Mouse (Mus musculus): Measurements from ENCODE around the gene Ccdc22. TPM values are rescaled to one million over a fixed set of nuclear protein-coding genes. Genes with fewer than 3 reads are reported as not detected.
A peak's percentile ranks its signal among the peaks of the same experiment; 100 is the strongest.

Gene Ccdc22
- 25.2 and 32.6 TPM in 2 replicates for polyA plus RNA-seq (2014; fragmentation: Nextera tagmentation; extraction: Ambion mirVana)

- 22% methylated on average over 28 of the region's 28 CpGs for whole genome bisulfite sequencing
- H3K4me1 ChIP-seq (ENCODE audit: control insufficient read depth, insufficient read depth, low read length), result no peaks in the 10 kb centered on the region
- peak within 1 kb of the TSS; percentile 36 for H3K4me2 ChIP-seq (replicated peaks; ENCODE audit: low read depth, low read length)
- peak within 1 kb of the TSS; percentile 48; the same call in 1 of the 2 replicates for H3K9ac ChIP-seq (ENCODE audit: low read depth, low read length)
- H3K36me3 ChIP-seq (ENCODE audit: control insufficient read depth, insufficient read depth, low read length), result no peaks in the 10 kb centered on the region
- H3K27me3 ChIP-seq (ENCODE audit: control insufficient read depth, insufficient read depth, low read length), result no peaks in the 10 kb centered on the region
- H3K9me3 ChIP-seq (ENCODE audit: control insufficient read depth, low read length), result no peaks in the 10 kb centered on the region
- no peak within 1 kb of the TSS for H3K27ac ChIP-seq (ENCODE audit: low read depth, low read length)
- ATAC-seq (ENCODE audit: low FRiP score, low TSS enrichment), result peak; percentile 95
- peak within 1 kb of the TSS; percentile 44 for H3K4me3 ChIP-seq (ENCODE audit: low read length)
These were observed at the start of gene Ccdc22 for GRCm38 (mm10) chrX:7604879-7605574. Gene Ccdc22, minus strand, starts transcription at chrX:7605517.

- H3K27ac ChIP-seq (ENCODE audit: low read depth, low read length), result peak overlapping the region; percentile 65; the same call in 1 of the 2 replicates
- H3K36me3 ChIP-seq (ENCODE audit: control insufficient read depth, insufficient read depth, low read length), result no peaks in the 10 kb centered on the region
- H3K4me3 ChIP-seq (ENCODE audit: low read length), result peak overlapping the region; percentile 47
- peak overlapping the region; percentile 73 for H3K9ac ChIP-seq (ENCODE audit: low read depth, low read length)
- H3K4me2 ChIP-seq (replicated peaks; ENCODE audit: low read depth, low read length), result peak overlapping the region; percentile 51
- H3K9me3 ChIP-seq (ENCODE audit: control insufficient read depth, low read length), result no peaks in the 10 kb centered on the region
- H3K27me3 ChIP-seq (ENCODE audit: control insufficient read depth, insufficient read depth, low read length), result no peaks in the 10 kb centered on the region
- ATAC-seq (ENCODE audit: low FRiP score, low TSS enrichment), result peak; percentile 98
- WGBS, result 30% methylated on average over 25 of the region's 25 CpGs
- no peaks in the 10 kb centered on the region for H3K4me1 ChIP-seq (ENCODE audit: control insufficient read depth, insufficient read depth, low read length)
These were observed 43.5 kb upstream of the Ccdc22 start for GRCm38 (mm10) chrX:7648671-7649304.

- no peak for ATAC-seq (ENCODE audit: low FRiP score, low TSS enrichment)
- WGBS, result 21% methylated on average over 5 of the region's 5 CpGs
These were observed 40.0 kb upstream of the Ccdc22 start for GRCm38 (mm10) chrX:7645349-7645748.

GRCm38 (mm10) chrX:7640785-7641184 is 35.5 kb upstream of the Ccdc22 start:
- 54% methylated on average over 12 of the region's 12 CpGs for WGBS
- Histone ChIP-seq H3K4me2 (replicated peaks; ENCODE audit: low read depth, low read length) (no peak overlapping the region), H3K27me3 (ENCODE audit: control insufficient read depth, insufficient read depth, low read length) (peaks cover 5% of the 10 kb centered on the region; the same call in 1 of the 2 replicates), H3K4me3 (ENCODE audit: low read length) (no peak overlapping the region), H3K9me3 (ENCODE audit: control insufficient read depth, low read length) (no peaks in the 10 kb centered on the region), H3K9ac (ENCODE audit: low read depth, low read length) (no peak overlapping the region), H3K27ac (ENCODE audit: low read depth, low read length) (no peak overlapping the region), H3K4me1 (ENCODE audit: control insufficient read depth, insufficient read depth, low read length) (no peaks in the 10 kb centered on the region), H3K36me3 (ENCODE audit: control insufficient read depth, insufficient read depth, low read length) (no peaks in the 10 kb centered on the region)
- ATAC-seq (ENCODE audit: low FRiP score, low TSS enrichment), result no peak

More at GRCm38 (mm10) chrX:7645349-7645748, 40.0 kb upstream of the Ccdc22 start:
- no peaks in the 10 kb centered on the region for H3K4me1 ChIP-seq (ENCODE audit: control insufficient read depth, insufficient read depth, low read length)
- no peak overlapping the region for H3K4me3 ChIP-seq (ENCODE audit: low read length)
- H3K36me3 ChIP-seq (ENCODE audit: control insufficient read depth, insufficient read depth, low read length), result no peaks in the 10 kb centered on the region
- H3K27me3 ChIP-seq (ENCODE audit: control insufficient read depth, insufficient read depth, low read length), result no peaks in the 10 kb centered on the region
- H3K4me2 ChIP-seq (replicated peaks; ENCODE audit: low read depth, low read length), result no peak overlapping the region
- no peaks in the 10 kb centered on the region for H3K9me3 ChIP-seq (ENCODE audit: control insufficient read depth, low read length)
- H3K27ac ChIP-seq (ENCODE audit: low read depth, low read length), result no peak overlapping the region
- H3K9ac ChIP-seq (ENCODE audit: low read depth, low read length), result no peak overlapping the region

- no peaks in the 10 kb centered on the region for H3K9me3 ChIP-seq (ENCODE audit: control insufficient read depth, low read length)
- no peaks in the 10 kb centered on the region for H3K36me3 ChIP-seq (ENCODE audit: control insufficient read depth, insufficient read depth, low read length)
- peaks cover 5% of the 10 kb centered on the region; the same call in 1 of the 2 replicates for H3K27me3 ChIP-seq (ENCODE audit: control insufficient read depth, insufficient read depth, low read length)
- no peak overlapping the region for H3K4me3 ChIP-seq (ENCODE audit: low read length)
- ATAC-seq (ENCODE audit: low FRiP score, low TSS enrichment), result 0 out of 2 replicates have a peak, but pooled peaks have one; percentile 13
- no peak overlapping the region for H3K9ac ChIP-seq (ENCODE audit: low read depth, low read length)
- no peak overlapping the region for H3K4me2 ChIP-seq (replicated peaks; ENCODE audit: low read depth, low read length)
- H3K27ac ChIP-seq (ENCODE audit: low read depth, low read length), result no peak overlapping the region
- no peaks in the 10 kb centered on the region for H3K4me1 ChIP-seq (ENCODE audit: control insufficient read depth, insufficient read depth, low read length)
- 32% methylated on average over 13 of the region's 13 CpGs for WGBS
These were observed 34.4 kb upstream of the Ccdc22 start for GRCm38 (mm10) chrX:7639536-7640325.

- Histone ChIP-seq H3K4me2 (replicated peaks; ENCODE audit: low read depth, low read length) (peak within 1 kb of the TSS; percentile 44), H3K27ac (ENCODE audit: low read depth, low read length) (no peak within 1 kb of the TSS), H3K27me3 (ENCODE audit: control insufficient read depth, insufficient read depth, low read length) (peaks cover 5% of the 10 kb centered on the region; the same call in 1 of the 2 replicates), H3K9me3 (ENCODE audit: control insufficient read depth, low read length) (no peaks in the 10 kb centered on the region), H3K36me3 (ENCODE audit: control insufficient read depth, insufficient read depth, low read length) (no peaks in the 10 kb centered on the region), H3K9ac (ENCODE audit: low read depth, low read length) (no peak within 1 kb of the TSS), H3K4me3 (ENCODE audit: low read length) (peak within 1 kb of the TSS; percentile 23), H3K4me1 (ENCODE audit: control insufficient read depth, insufficient read depth, low read length) (no peaks in the 10 kb centered on the region)
- peak; percentile 87 for ATAC-seq (ENCODE audit: low FRiP score, low TSS enrichment)
- WGBS, result 25% methylated on average over 40 of the region's 42 CpGs
These were observed 33.2 kb upstream of the Ccdc22 start, which contains the start of gene Syp for GRCm38 (mm10) chrX:7638401-7639091. Gene Syp, plus strand, starts transcription at chrX:7638471.

GRCm38 (mm10) chrX:7635101-7635500 is 29.8 kb upstream of the Ccdc22 start:
- Histone ChIP-seq H3K9me3 (ENCODE audit: control insufficient read depth, low read length) (no peaks in the 10 kb centered on the region), H3K27me3 (ENCODE audit: control insufficient read depth, insufficient read depth, low read length) (peaks cover 5% of the 10 kb centered on the region; the same call in 1 of the 2 replicates), H3K27ac (ENCODE audit: low read depth, low read length) (no peak overlapping the region), H3K4me3 (ENCODE audit: low read length) (no peak overlapping the region), H3K4me1 (ENCODE audit: control insufficient read depth, insufficient read depth, low read length) (no peaks in the 10 kb centered on the region), H3K4me2 (replicated peaks; ENCODE audit: low read depth, low read length) (no peak overlapping the region), H3K9ac (ENCODE audit: low read depth, low read length) (no peak overlapping the region), H3K36me3 (ENCODE audit: control insufficient read depth, insufficient read depth, low read length) (no peaks in the 10 kb centered on the region)
- ATAC-seq (ENCODE audit: low FRiP score, low TSS enrichment), result no peak
- WGBS, result 76% methylated on average over 3 of the region's 3 CpGs

GRCm38 (mm10) chrX:7632560-7632959 is 27.2 kb upstream of the Ccdc22 start:
- Histone ChIP-seq H3K27me3 (ENCODE audit: control insufficient read depth, insufficient read depth, low read length) (no peaks in the 10 kb centered on the region), H3K9ac (ENCODE audit: low read depth, low read length) (no peak overlapping the region), H3K4me3 (ENCODE audit: low read length) (no peak overlapping the region), H3K4me1 (ENCODE audit: control insufficient read depth, insufficient read depth, low read length) (no peaks in the 10 kb centered on the region), H3K36me3 (ENCODE audit: control insufficient read depth, insufficient read depth, low read length) (no peaks in the 10 kb centered on the region), H3K9me3 (ENCODE audit: control insufficient read depth, low read length) (no peaks in the 10 kb centered on the region), H3K27ac (ENCODE audit: low read depth, low read length) (no peak overlapping the region), H3K4me2 (replicated peaks; ENCODE audit: low read depth, low read length) (no peak overlapping the region)
- WGBS, result 85% methylated on average over 6 of the region's 6 CpGs
- no peak for ATAC-seq (ENCODE audit: low FRiP score, low TSS enrichment)
